Mouse (Mus musculus) Muller cell, postnatal 12 days (primary cell): ENCODE measurements at regions not wholly inside any gene's neighbourhood (a gene's known extent, or its start where the extent isn't known, plus 50 kb on each side); places are given as distances from the start of the nearest gene placed in this dataset.

Experiments used
- DNase-seq: peaks from one replicate; pipeline ENCODE4 v3.0.0-alpha.2; 2015; ENCODE audit errors: inconsistent ontology term

- no peak for DNase-seq
Observed at GRCm38 (mm10) chr10:118622916-118623315, 182.1 kb downstream of the Ifng start.

GRCm38 (mm10) chr10:118624368-118624767 lies 183.5 kb downstream of the Ifng start:
- DNase-seq = no peak

- DNase-seq = no peak
Observed at GRCm38 (mm10) chr10:118628000-118628399, 187.2 kb downstream of the Ifng start.

GRCm38 (mm10) chr10:118629360-118630040 lies 188.7 kb downstream of the Ifng start:
- no peak for DNase-seq

- DNase-seq = no peak
Observed at GRCm38 (mm10) chr10:118631786-118632185, 190.9 kb downstream of the Ifng start.

- DNase-seq = no peak
Observed at GRCm38 (mm10) chr10:118632187-118632586, 191.3 kb downstream of the Ifng start.

- no peak for DNase-seq
Observed at GRCm38 (mm10) chr10:118633429-118633828, 192.6 kb downstream of the Ifng start.

GRCm38 (mm10) chr10:118639097-118639496 lies 198.3 kb downstream of the Ifng start:
- no peak for DNase-seq

- DNase-seq = no peak
Observed at GRCm38 (mm10) chr10:118640121-118640809, 199.4 kb downstream of the Ifng start.

GRCm38 (mm10) chr10:118640810-118641427 lies 200.1 kb downstream of the Ifng start:
- peak; percentile 17 for DNase-seq

GRCm38 (mm10) chr10:118643622-118644021 lies 202.8 kb downstream of the Ifng start:
- DNase-seq = no peak

- DNase-seq = peak; percentile 3
Observed at GRCm38 (mm10) chr10:118648111-118648510, 207.3 kb downstream of the Ifng start.

GRCm38 (mm10) chr10:118656561-118656960 lies 213.4 kb downstream of the Dyrk2 start:
- no peak for DNase-seq

- DNase-seq = no peak
Observed at GRCm38 (mm10) chr10:118666009-118666408, 204.0 kb downstream of the Dyrk2 start.

GRCm38 (mm10) chr10:118675816-118676465 lies 194.1 kb downstream of the Dyrk2 start:
- DNase-seq = peak; percentile 45

- DNase-seq = no peak
Observed at GRCm38 (mm10) chr10:118678750-118679418, 191.1 kb downstream of the Dyrk2 start.

- no peak for DNase-seq
Observed at GRCm38 (mm10) chr10:118679507-118679906, 190.5 kb downstream of the Dyrk2 start.

GRCm38 (mm10) chr10:118680896-118681295 lies 189.1 kb downstream of the Dyrk2 start:
- no peak for DNase-seq

- DNase-seq = no peak
Observed at GRCm38 (mm10) chr10:118683356-118683755, 186.7 kb downstream of the Dyrk2 start.

GRCm38 (mm10) chr10:118699292-118699691 lies 170.7 kb downstream of the Dyrk2 start:
- no peak for DNase-seq

GRCm38 (mm10) chr10:118700115-118700514 lies 169.9 kb downstream of the Dyrk2 start:
- DNase-seq = no peak

- DNase-seq = no peak
Observed at GRCm38 (mm10) chr10:118706020-118706419, 164.0 kb downstream of the Dyrk2 start.
